Mouse (Mus musculus) Patski (cell line): Measurements from ENCODE around the gene Rangrf. TPM values are rescaled to one million over a fixed set of nuclear protein-coding genes. Genes with fewer than 3 reads are reported as not detected.
"Not testable (repeated sequence)": the region's sequence is repeated elsewhere in the genome, so short reads cannot be mapped to it uniquely, and the experiment has no call there.

Source experiments
- ATAC-seq: fragments of 100-300 bp; one replicate; pipeline ENCODE4 v1.8.0; 2021
- CTCF ChIA-PET: fragments of 350-600 bp; sonication (Branson Sonifier 250); formaldehyde crosslinking; loops from one replicate; lab custom pipeline; 2022; ENCODE audit warnings: inconsistent platforms; lab: Charles Lee
- POLR2A ChIA-PET: fragments of 350-600 bp; sonication (Branson Sonifier 250); formaldehyde crosslinking; loops from one replicate; lab custom pipeline; 2022; ENCODE audit warnings: antibody characterized with exemption, inconsistent platforms; lab: Charles Lee
- DNase-seq: peaks from one replicate; pipeline ENCODE4 v3.0.0-alpha.2; 2011; ENCODE audit warnings: low read depth, low spot score
- H3K27me3 ChIP-seq: fragments of 371-371 bp; one replicate; pipeline ENCODE4 v1.5.1; 2021
- CTCF ChIP-seq: fragments of 100-300 bp; IDR thresholded peaks from one replicate; pipeline ENCODE4 v1.5.1; 2021
- in situ Hi-C: fragments of 300-500 bp; cut with MboI; formaldehyde crosslinking; loops from 3 replicates; pipeline ENCODE4 v1.11.1; 2018; ENCODE audit warnings: low pct_unique_long_range_greater_than_20kb, mixed read lengths
- polyA plus RNA-seq: library from polyadenylated mRNA; unstranded; gene quantifications from one replicate; pipeline ENCODE4 v1.2.3, GENCODE M21; 2021

Gene Rangrf
- polyA plus RNA-seq, 1 experiment from 2014 or later = 28.0 TPM

GRCm38 (mm10) chr11:68963405-68963804 lies 11.6 kb downstream of the Rangrf start:
- ChIA-PET CTCF (no interaction called here), POLR2A (no interaction called here)
- in situ Hi-C loops = no loop called here
- DNase-seq = no peak
- peaks cover 7% of the 10 kb centered on the region for H3K27me3 ChIP-seq
- no peak for TF ChIP-seq CTCF
- no peak for ATAC-seq

GRCm38 (mm10) chr11:68962159-68962558 lies 12.8 kb downstream of the Rangrf start:
- CTCF ChIA-PET, in situ Hi-C loops, H3K27me3 ChIP-seq, POLR2A ChIA-PET, ATAC-seq, DNase-seq: not testable (repeated sequence)

GRCm38 (mm10) chr11:68961596-68961995 lies 13.4 kb downstream of the Rangrf start:
- no peak for DNase-seq
- CTCF ChIA-PET = no interaction called here
- TF ChIP-seq CTCF = no peak
- in situ Hi-C loops = no loop called here
- peaks cover 7% of the 10 kb centered on the region for H3K27me3 ChIP-seq
- no peak for ATAC-seq
- POLR2A ChIA-PET = no interaction called here

- in situ Hi-C loops = no loop called here
- ChIA-PET POLR2A (no interaction called here), CTCF (interaction anchor here (0.8 kb wide), 1 partner anchor 11 kb away, joined by 3 read pairs; no protein-coding TSS in a partner anchor)
- ATAC-seq = no peak
- no peak for DNase-seq
- H3K27me3 ChIP-seq = peaks cover 9% of the 10 kb centered on the region
- no peak for TF ChIP-seq CTCF
Observed at GRCm38 (mm10) chr11:68957971-68958370, 17.0 kb downstream of the Rangrf start.

GRCm38 (mm10) chr11:68957308-68957707 lies 17.7 kb downstream of the Rangrf start, which contains the start of gene Arhgef15:
Gene Arhgef15, minus strand, starts transcription at chr11:68957480.
- H3K27me3 ChIP-seq = peaks cover 9% of the 10 kb centered on the region
- DNase-seq = no peak
- ChIA-PET CTCF (no interaction called here), POLR2A (no interaction called here)
- in situ Hi-C loops = no loop called here
- ATAC-seq = no peak
- no peak for TF ChIP-seq CTCF

- peaks cover 9% of the 10 kb centered on the region for H3K27me3 ChIP-seq
- TF ChIP-seq CTCF = no peak
- CTCF ChIA-PET = no interaction called here
- in situ Hi-C loops = no loop called here
- DNase-seq (no peak), ATAC-seq (no peak)
- POLR2A ChIA-PET = no interaction called here
Observed at GRCm38 (mm10) chr11:68956697-68957096, 18.3 kb downstream of the Rangrf start.

DNA sequence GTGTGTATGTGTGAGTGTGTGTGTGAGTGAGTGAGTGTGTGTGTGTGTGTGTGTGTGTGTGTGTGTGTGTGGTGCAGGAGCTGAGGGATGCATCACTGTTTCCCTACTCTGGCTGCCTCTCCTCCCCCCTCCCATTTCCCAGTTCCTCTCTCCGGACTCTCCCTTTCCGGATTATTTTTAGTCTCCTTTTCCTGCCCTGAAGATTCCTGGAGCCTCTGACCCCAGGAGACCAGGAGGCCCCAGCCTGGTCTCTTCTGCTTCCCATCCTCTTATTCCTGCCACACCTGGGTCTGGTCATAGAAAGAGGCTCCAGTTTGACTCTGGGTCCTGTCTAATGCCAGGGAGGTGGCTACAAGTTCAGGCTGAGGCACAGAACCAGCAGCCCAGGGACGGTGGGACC lies 18.9 kb downstream of the Rangrf start:
- ATAC-seq = no peak
- DNase-seq = no peak
- peaks cover 9% of the 10 kb centered on the region for H3K27me3 ChIP-seq
- in situ Hi-C loops = no loop called here
- no peak for TF ChIP-seq CTCF
- ChIA-PET CTCF (no interaction called here), POLR2A (no interaction called here)

DNA sequence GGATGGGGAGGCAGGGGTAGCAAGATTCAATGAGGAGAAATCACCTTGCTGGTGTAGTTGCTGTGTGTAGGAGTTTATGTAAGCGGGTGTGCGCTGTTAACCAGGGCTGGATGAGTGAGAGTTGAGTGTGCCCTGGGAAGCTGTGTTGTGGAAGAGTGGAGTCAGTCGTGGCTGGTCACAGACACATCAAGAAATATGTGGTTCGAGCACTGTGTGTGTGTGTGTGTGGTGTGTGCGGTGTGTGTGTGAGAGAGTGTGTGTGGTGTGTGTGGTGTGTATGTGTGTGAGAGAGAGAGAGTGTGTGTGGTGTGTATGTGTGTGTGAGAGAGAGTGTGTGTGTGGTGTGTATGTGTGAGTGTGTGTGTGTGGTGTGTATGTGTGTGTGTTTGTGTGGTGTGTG lies 19.5 kb downstream of the Rangrf start:
- ChIA-PET POLR2A (no interaction called here), CTCF (no interaction called here)
- in situ Hi-C loops = no loop called here
- no peak for ATAC-seq
- DNase-seq = no peak
- H3K27me3 ChIP-seq = peaks cover 9% of the 10 kb centered on the region
- no peak for TF ChIP-seq CTCF

- ATAC-seq = no peak
- POLR2A ChIA-PET = no interaction called here
- TF ChIP-seq CTCF = no peak
- CTCF ChIA-PET = no interaction called here
- no peak for DNase-seq
- in situ Hi-C loops = no loop called here
- H3K27me3 ChIP-seq = peaks cover 5% of the 10 kb centered on the region
Observed at GRCm38 (mm10) chr11:68954408-68954807, 20.6 kb downstream of the Rangrf start.

DNA sequence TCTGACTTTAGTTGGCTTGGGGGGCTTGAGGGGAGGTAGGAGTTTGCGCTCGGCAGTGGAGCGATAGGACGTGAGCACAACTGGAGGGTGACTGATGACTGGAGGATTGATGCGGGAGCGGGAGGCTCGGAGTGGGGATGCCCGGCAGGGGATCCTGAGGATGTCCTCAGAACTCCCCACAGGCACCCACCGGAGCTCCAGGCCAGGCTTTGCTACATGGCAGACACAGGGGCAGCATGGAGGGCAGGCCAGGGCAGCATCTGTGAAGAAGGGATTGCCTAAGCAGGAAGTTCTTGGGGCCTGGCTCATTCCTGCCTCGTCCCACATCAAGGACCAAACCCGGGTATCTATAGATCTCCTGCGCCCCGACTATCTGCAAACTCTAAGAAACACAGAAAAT lies 21.1 kb downstream of the Rangrf start:
- ChIA-PET POLR2A (no interaction called here), CTCF (no interaction called here)
- in situ Hi-C loops = no loop called here
- H3K27me3 ChIP-seq = peaks cover 2% of the 10 kb centered on the region
- no peak for DNase-seq
- ATAC-seq = no peak
- TF ChIP-seq CTCF = no peak

- in situ Hi-C loops = no loop called here
- POLR2A ChIA-PET = no interaction called here
- no peak for TF ChIP-seq CTCF
- DNase-seq (no peak), ATAC-seq (no peak)
- CTCF ChIA-PET = interaction anchor here (1.1 kb wide), 1 partner anchor 13 kb away, joined by 3 read pairs; no protein-coding TSS in a partner anchor
- H3K27me3 ChIP-seq = no peaks in the 10 kb centered on the region
Observed at GRCm38 (mm10) chr11:68947542-68947993, 27.4 kb downstream of the Rangrf start.

DNA sequence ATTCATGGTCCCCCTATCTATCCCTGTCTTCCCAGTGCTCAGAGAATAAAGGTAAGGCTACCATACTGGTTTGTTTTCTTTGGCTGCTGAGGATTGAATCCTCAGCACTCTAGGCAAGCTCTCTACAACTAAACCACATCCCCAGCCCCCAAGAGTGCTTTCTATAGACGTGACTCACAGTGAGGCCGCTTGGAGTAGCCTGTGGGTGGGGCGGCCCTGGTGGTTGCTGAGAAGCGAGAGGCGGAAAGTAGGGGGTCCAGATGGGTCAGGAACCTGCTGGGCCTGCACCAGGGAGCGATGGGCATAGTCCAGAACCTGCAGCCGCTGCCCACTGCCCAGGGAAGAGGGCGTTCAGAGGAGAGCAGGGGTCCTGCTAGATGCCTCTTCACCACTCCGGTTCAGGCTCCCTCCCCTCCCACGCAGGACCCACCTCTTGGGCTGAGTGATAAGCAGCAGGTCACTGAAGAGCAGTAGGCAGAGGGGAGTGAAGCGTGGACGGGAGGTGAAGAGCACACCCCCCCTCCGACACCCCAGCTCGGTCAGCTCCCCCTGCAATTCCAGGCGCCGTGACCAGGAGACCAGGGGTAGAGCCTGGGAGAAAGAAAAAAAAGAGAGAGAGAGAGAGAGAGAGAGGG lies 28.1 kb downstream of the Rangrf start:
- ATAC-seq = no peak
- DNase-seq = no peak
- TF ChIP-seq CTCF = no peak
- ChIA-PET POLR2A (no interaction called here), CTCF (interaction anchor here (0.7 to 1.1 kb wide), 2 partner anchors 11 to 12 kb away, joined by 3 read pairs; no protein-coding TSS in a partner anchor)
- H3K27me3 ChIP-seq = no peaks in the 10 kb centered on the region
- in situ Hi-C loops = no loop called here
